Mouse (Mus musculus) ES-E14 (cell line): ENCODE results near the gene Pkp3. TPM values are rescaled to one million over a fixed set of nuclear protein-coding genes. Genes with fewer than 3 reads are reported as not detected.

Experiments
- DNase-seq: peaks from one replicate; pipeline ENCODE4 v3.0.0-alpha.2; 2013; ENCODE audit warnings: low read depth, low spot score
- H3K27ac ChIP-seq: 2 replicates; pipeline ENCODE4 v1.5.1; 2012; ENCODE audit warnings: low read depth, mild to moderate bottlenecking, low read length, moderate library complexity, mixed read lengths; ENCODE audit not compliant: poor library complexity, insufficient read depth, severe bottlenecking
- H3K36me3 ChIP-seq: 2 replicates; pipeline ENCODE4 v1.6.1; 2012; ENCODE audit warnings: mild to moderate bottlenecking, low read length, moderate library complexity, mixed read lengths; ENCODE audit not compliant: control insufficient read depth, poor library complexity, insufficient read depth, severe bottlenecking
- H3K4me1 ChIP-seq, 2 experiments: fragments of 150-350 bp in 1 of 2; sonication (generic) in 1 of 2; 2 replicates each; pipeline ENCODE4 v1.6.1; 2012; ENCODE audit warnings: low read length in 2 of 2, mild to moderate bottlenecking in 1 of 2, mixed read lengths in 1 of 2; ENCODE audit not compliant: control insufficient read depth in 2 of 2, insufficient read depth in 2 of 2, poor library complexity in 1 of 2
- H3K4me3 ChIP-seq, 2 experiments: fragments of 150-350 bp in 1 of 2; sonication (generic) in 1 of 2; 2 replicates each; pipeline ENCODE4 v1.5.1; 2012; ENCODE audit warnings: low read length in 2 of 2, low read depth in 1 of 2, mild to moderate bottlenecking in 1 of 2, mixed read lengths in 1 of 2; ENCODE audit not compliant: insufficient read depth in 1 of 2, poor library complexity in 1 of 2, severe bottlenecking in 1 of 2
- H3K9ac ChIP-seq: 2 replicates; pipeline ENCODE4 v1.6.1; 2012; ENCODE audit warnings: low read depth, mild to moderate bottlenecking, low read length, mixed read lengths; ENCODE audit not compliant: poor library complexity, insufficient read depth, severe bottlenecking
- H3K9me3 ChIP-seq: fragments of 150-350 bp; sonication (generic); 2 replicates; pipeline ENCODE4 v1.6.1; 2012; ENCODE audit warnings: low read depth, mild to moderate bottlenecking, low read length; ENCODE audit not compliant: control insufficient read depth, insufficient read depth
- CHD2 ChIP-seq: IDR thresholded peaks from 2 replicates; pipeline ENCODE4 v1.6.1; 2014; ENCODE audit warnings: mild to moderate bottlenecking, low read depth, low read length, inconsistent platforms
- HCFC1 ChIP-seq: IDR thresholded peaks from 2 replicates; pipeline ENCODE4 v1.6.1; 2012; ENCODE audit warnings: low read length, inconsistent platforms, borderline replicate concordance; ENCODE audit not compliant: insufficient read depth
- MAFK ChIP-seq: IDR thresholded peaks from 2 replicates; pipeline ENCODE4 v1.6.1; 2014; ENCODE audit warnings: mild to moderate bottlenecking, low read depth, low read length, inconsistent platforms; ENCODE audit not compliant: insufficient read depth
- ZC3H11A ChIP-seq: IDR thresholded peaks from 2 replicates; pipeline ENCODE4 v1.6.1; 2012; ENCODE audit warnings: low read depth, mild to moderate bottlenecking, inconsistent platforms, low read length, borderline replicate concordance
- ZNF384 ChIP-seq: IDR thresholded peaks from 2 replicates; pipeline ENCODE4 v1.6.1; 2012; ENCODE audit warnings: low read depth, low read length, inconsistent platforms
- in situ Hi-C, 2 experiments: fragments of 600-800 bp; cut with MboI; formaldehyde crosslinking; loops; one replicate each; pipeline ENCODE4 v1.15.1; 2025; ENCODE audit warnings: low sequenced_read_pairs in 2 of 2, inconsistent platforms in 1 of 2; ENCODE audit not compliant: unreplicated experiment in 2 of 2
- total RNA-seq: library from RNA; depleted of rRNA; stranded (reverse); fragments of 300-350 nt; gene quantifications from 2 replicates; pipeline ENCODE4 v1.2.3, GENCODE M21; 2012

The Pkp3 gene
- total RNA-seq, 1 experiment, result 8.0 TPM

GRCm38 (mm10) chr7:141049326-141049725 lies 28.7 kb upstream of the Pkp3 start:
- Histone ChIP-seq H3K36me3 (no peaks in the 10 kb centered on the region), H3K4me3 (no peak overlapping the region), H3K9ac (no peak overlapping the region), H3K27ac (no peak overlapping the region), H3K4me1 (peaks cover 6 to 21% of the 10 kb centered on the region in 2 experiments), H3K9me3 (no peaks in the 10 kb centered on the region)
- TF ChIP-seq ZNF384, result no peak
- TF ChIP-seq MAFK, result no peak
- TF ChIP-seq HCFC1, result no peak
- TF ChIP-seq ZC3H11A, result no peak
- no peak for TF ChIP-seq CHD2
- no peak for DNase-seq
- in situ Hi-C loops, result loop anchor here in 1 of 2 experiments (10.0 kb wide), 1 partner anchor 95 kb away; the partner anchor contains the start of genes Gm45717, Ifitm2 and Ifitm5

DNA sequence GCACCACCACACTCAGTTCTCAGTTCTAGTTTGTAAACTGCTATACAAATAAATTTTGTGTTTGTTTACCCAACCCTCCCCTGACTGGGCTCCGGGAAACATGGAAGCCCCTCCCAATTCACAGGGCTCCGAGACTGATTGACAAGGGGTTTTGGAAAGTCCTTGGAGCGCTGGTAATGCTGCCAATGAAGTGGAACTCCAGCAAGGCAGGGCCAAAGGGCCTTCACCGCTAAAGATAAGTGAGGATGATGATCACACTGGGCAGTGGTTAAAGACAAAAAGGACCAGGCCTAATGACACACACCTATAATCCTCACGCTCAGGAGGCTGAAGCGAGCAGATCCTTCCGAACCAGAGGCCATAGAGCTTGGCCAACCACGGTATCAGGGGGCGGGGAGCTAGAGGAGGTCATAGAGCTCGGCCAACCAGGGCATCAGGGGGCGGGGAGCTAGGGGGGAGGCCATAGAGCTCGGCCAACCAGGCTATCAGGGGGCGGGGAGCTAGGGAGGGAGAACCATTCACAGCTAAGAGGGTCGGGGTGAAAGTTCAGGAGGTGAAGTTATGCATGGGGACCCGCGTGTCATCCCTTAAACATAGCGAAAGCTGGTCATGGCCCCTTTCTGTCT lies 26.8 kb upstream of the Pkp3 start:
- in situ Hi-C loops, result loop anchor here (5.0 to 25.0 kb wide), 2 partner anchors 209 to 214 kb away; partner anchors contain the start of genes Odf3 (in 1 of the 2), Scgb1c1 (in 1 of the 2) and Urah (in 1 of the 2)
- peak; percentile 96 for DNase-seq
- H3K36me3 ChIP-seq, result no peaks in the 10 kb centered on the region
- peaks cover 5 to 20% of the 10 kb centered on the region in 2 experiments; a peak in 3 of 4 replicates for H3K4me1 ChIP-seq
- H3K9me3 ChIP-seq, result no peaks in the 10 kb centered on the region
- H3K27ac ChIP-seq, result no peak overlapping the region; the same call in 1 of the 2 replicates
- peak overlapping the region; percentile 58; the same call in 1 of the 2 replicates for H3K9ac ChIP-seq
- peak overlapping the region; percentile 57 to 95 for H3K4me3 ChIP-seq
- TF ChIP-seq ZNF384, result no peak
- no peak for TF ChIP-seq CHD2
- TF ChIP-seq ZC3H11A, result no peak
- no peak for TF ChIP-seq MAFK
- TF ChIP-seq HCFC1, result no peak

DNA sequence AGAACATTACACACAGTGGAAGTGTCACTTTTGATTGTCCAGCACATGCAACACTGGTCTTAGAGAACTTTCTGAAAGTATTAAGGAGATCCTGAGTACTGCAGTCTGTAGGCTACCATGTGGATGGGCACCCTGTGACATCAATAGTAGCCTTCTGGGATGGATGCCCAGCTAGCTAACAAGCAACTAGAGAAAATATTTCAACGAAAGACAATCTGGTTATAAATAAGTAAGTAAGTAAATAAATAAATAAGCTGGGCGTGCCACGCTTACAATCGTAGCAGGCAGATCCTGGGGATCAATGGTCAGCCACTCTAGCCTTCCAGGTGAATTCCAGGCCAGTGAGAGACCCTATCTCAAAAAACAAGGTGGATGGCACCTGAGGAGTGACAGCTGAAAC lies 26.0 kb upstream of the Pkp3 start:
- H3K27ac ChIP-seq, result no peak overlapping the region
- H3K4me1 ChIP-seq, result peaks cover 5 to 16% of the 10 kb centered on the region in 2 experiments; a peak in 3 of 4 replicates
- peak overlapping the region in 1 of 2 experiments; percentile 95; a peak in 1 of 4 replicates for H3K4me3 ChIP-seq
- in situ Hi-C loops, result loop anchor here (5.0 to 25.0 kb wide), 2 partner anchors 210 to 215 kb away; partner anchors contain the start of genes Odf3 (in 1 of the 2), Scgb1c1 (in 1 of the 2) and Urah (in 1 of the 2)
- H3K9ac ChIP-seq, result no peak overlapping the region
- DNase-seq, result no peak
- TF ChIP-seq CHD2 (no peak), ZC3H11A (no peak), HCFC1 (no peak), MAFK (no peak), ZNF384 (no peak)
- no peaks in the 10 kb centered on the region for H3K9me3 ChIP-seq
- H3K36me3 ChIP-seq, result no peaks in the 10 kb centered on the region

DNA sequence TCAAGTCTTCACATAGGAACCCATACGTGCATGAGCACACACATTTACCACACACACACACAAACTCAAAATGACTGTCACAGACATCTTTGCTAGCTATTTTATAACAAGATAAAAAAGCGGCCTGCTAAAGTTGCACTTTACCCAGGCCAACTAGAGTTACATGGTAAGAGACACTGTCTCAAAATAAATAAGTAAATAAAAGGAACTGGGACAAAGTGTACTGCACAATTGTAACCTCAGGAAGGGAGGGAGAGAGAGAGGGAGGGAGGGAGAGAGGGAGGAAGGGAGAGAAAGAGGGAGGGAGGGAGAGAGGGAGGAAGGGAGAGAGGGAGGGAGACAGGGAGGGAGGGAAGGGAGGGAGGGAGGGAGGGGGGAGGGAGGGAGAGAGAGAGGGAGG lies 25.6 kb upstream of the Pkp3 start:
- in situ Hi-C loops, result loop anchor here (5.0 to 25.0 kb wide), 2 partner anchors 210 to 215 kb away; partner anchors contain the start of genes Odf3 (in 1 of the 2), Scgb1c1 (in 1 of the 2) and Urah (in 1 of the 2)
- H3K36me3 ChIP-seq, result no peaks in the 10 kb centered on the region

More for the DNA sequence above, 25.6 kb upstream of the Pkp3 start:
- DNase-seq, result no peak
- H3K9ac ChIP-seq, result no peak overlapping the region
- no peaks in the 10 kb centered on the region for H3K9me3 ChIP-seq
- H3K4me3 ChIP-seq, result no peak overlapping the region
- TF ChIP-seq MAFK, result no peak
- TF ChIP-seq ZNF384, result no peak
- no peak for TF ChIP-seq ZC3H11A
- TF ChIP-seq CHD2, result no peak
- no peak for TF ChIP-seq HCFC1
- no peak overlapping the region for H3K27ac ChIP-seq
- H3K4me1 ChIP-seq, result peaks cover 5 to 15% of the 10 kb centered on the region in 2 experiments
